Mouse (Mus musculus): ENCODE measurements at regions not wholly inside any gene's neighbourhood (a gene's known extent, or its start where the extent isn't known, plus 50 kb on each side); places are given as distances from the start of the nearest gene placed in this dataset.
A peak's percentile ranks its signal among the peaks of the same experiment; 100 is the strongest.

GRCm38 (mm10) chr14:99592922-99593321 lies 294.4 kb downstream of the Klf5 start:
- DNase-seq (ENCODE audit: extremely low spot score in 1 of 2, low spot score in 2 of 2) = no peak
- intact Hi-C loops (cut with DNase I) = no loop called here

GRCm38 (mm10) chr14:99593864-99594263 lies 295.4 kb downstream of the Klf5 start:
- DNase-seq (ENCODE audit: extremely low spot score in 1 of 2, low spot score in 2 of 2) = peak in 1 of 2 experiments; percentile 24
- intact Hi-C loops (cut with DNase I) = no loop called here

GRCm38 (mm10) chr14:99601900-99602299 lies 303.4 kb downstream of the Klf5 start:
- no peak for DNase-seq (ENCODE audit: extremely low spot score in 1 of 2, low spot score in 2 of 2)
- intact Hi-C loops (cut with DNase I) = no loop called here

GRCm38 (mm10) chr14:99603257-99603656 lies 304.8 kb downstream of the Klf5 start:
- intact Hi-C loops (cut with DNase I) = no loop called here
- DNase-seq (ENCODE audit: extremely low spot score in 1 of 2, low spot score in 2 of 2) = no peak

- intact Hi-C loops (cut with DNase I) = no loop called here
- no peak for DNase-seq (ENCODE audit: extremely low spot score in 1 of 2, low spot score in 2 of 2)
Observed at GRCm38 (mm10) chr14:99605351-99606100, 307.0 kb downstream of the Klf5 start.

- intact Hi-C loops (cut with DNase I) = no loop called here
- no peak for DNase-seq (ENCODE audit: extremely low spot score in 1 of 2, low spot score in 2 of 2)
Observed at GRCm38 (mm10) chr14:99609003-99609402, 310.5 kb downstream of the Klf5 start.

GRCm38 (mm10) chr14:99611435-99611834 lies 312.9 kb downstream of the Klf5 start:
- no peak for DNase-seq (ENCODE audit: extremely low spot score in 1 of 2, low spot score in 2 of 2)
- intact Hi-C loops (cut with DNase I) = no loop called here

GRCm38 (mm10) chr14:99612114-99612513 lies 313.6 kb downstream of the Klf5 start:
- intact Hi-C loops (cut with DNase I) = no loop called here
- DNase-seq (ENCODE audit: extremely low spot score in 1 of 2, low spot score in 2 of 2) = no peak

GRCm38 (mm10) chr14:99614748-99615147 lies 316.3 kb downstream of the Klf5 start:
- intact Hi-C loops (cut with DNase I) = no loop called here
- DNase-seq (ENCODE audit: extremely low spot score in 1 of 2, low spot score in 2 of 2) = no peak

- no peak for DNase-seq (ENCODE audit: extremely low spot score in 1 of 2, low spot score in 2 of 2)
- intact Hi-C loops (cut with DNase I) = no loop called here
Observed at GRCm38 (mm10) chr14:99616655-99617335, 318.3 kb downstream of the Klf5 start.

- intact Hi-C loops (cut with DNase I) = no loop called here
- no peak for DNase-seq (ENCODE audit: extremely low spot score in 1 of 2, low spot score in 2 of 2)
Observed at GRCm38 (mm10) chr14:99617374-99617773, 318.9 kb downstream of the Klf5 start.

- no peak for DNase-seq (ENCODE audit: extremely low spot score in 1 of 2, low spot score in 2 of 2)
- intact Hi-C loops (cut with DNase I) = no loop called here
Observed at GRCm38 (mm10) chr14:99621538-99621937, 323.0 kb downstream of the Klf5 start.

- DNase-seq (ENCODE audit: extremely low spot score in 1 of 2, low spot score in 2 of 2) = no peak
- intact Hi-C loops (cut with DNase I) = no loop called here
Observed at GRCm38 (mm10) chr14:99624380-99625327, 326.2 kb downstream of the Klf5 start.

GRCm38 (mm10) chr14:99627615-99628014 lies 329.1 kb downstream of the Klf5 start:
- no peak for DNase-seq (ENCODE audit: extremely low spot score in 1 of 2, low spot score in 2 of 2)
- intact Hi-C loops (cut with DNase I) = no loop called here

GRCm38 (mm10) chr14:99631092-99631491 lies 332.6 kb downstream of the Klf5 start:
- intact Hi-C loops (cut with DNase I) = no loop called here
- DNase-seq (ENCODE audit: extremely low spot score in 1 of 2, low spot score in 2 of 2) = peak in 1 of 2 experiments; percentile 41

- intact Hi-C loops (cut with DNase I) = no loop called here
- no peak for DNase-seq (ENCODE audit: extremely low spot score in 1 of 2, low spot score in 2 of 2)
Observed at GRCm38 (mm10) chr14:99632444-99632843, 334.0 kb downstream of the Klf5 start.

- no peak for DNase-seq (ENCODE audit: extremely low spot score in 1 of 2, low spot score in 2 of 2)
- intact Hi-C loops (cut with DNase I) = no loop called here
Observed at GRCm38 (mm10) chr14:99635556-99636150, 337.2 kb downstream of the Klf5 start.

GRCm38 (mm10) chr14:99641475-99642453 lies 343.3 kb downstream of the Klf5 start:
- intact Hi-C loops (cut with DNase I) = no loop called here
- DNase-seq (ENCODE audit: extremely low spot score in 1 of 2, low spot score in 2 of 2) = peak in 1 of 2 experiments; percentile 16
